8 mouse cellular contexts compared by ENCODE assay signal in the genomic region with DNA sequence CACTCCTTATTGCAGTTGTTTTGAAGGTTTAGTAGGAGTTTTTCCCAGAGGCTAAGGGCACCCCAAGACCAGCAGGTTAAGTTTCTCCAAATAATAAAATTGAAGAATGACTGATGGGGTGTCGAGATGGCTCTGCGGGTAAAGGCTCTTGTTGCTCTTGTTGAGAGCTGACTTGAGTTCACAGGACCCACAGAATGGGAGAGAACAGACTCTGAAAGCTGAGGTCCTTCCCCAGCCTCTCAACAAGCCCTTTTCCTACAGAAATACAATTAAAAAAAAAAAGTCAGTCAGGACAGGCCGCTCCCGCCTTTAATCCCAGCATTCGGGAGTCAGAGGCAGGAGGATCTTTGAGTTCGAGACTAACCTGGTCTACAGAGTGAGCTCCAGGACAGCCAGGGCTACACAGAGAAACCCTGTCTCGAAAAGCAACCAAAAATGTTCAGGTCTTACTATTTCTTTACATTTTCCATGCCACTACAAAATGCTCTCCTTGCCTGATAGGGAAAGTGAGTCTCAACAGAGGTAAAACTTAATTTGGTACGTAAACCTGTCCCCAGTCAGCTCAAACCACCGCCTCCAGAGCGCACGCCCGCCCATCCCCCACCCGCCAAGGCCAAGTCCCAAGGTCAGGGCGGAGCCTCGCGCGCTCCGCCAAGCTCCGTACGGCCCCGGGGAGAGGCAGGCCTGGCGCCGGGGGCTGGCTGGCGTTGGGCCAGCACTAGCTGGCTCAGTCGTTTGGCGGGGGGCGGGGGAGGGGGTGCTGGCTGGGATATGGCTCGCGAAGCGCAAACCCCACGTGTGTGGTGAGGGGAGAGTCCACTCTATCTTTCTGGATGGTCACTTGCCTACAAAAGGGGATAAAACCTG. TPM values are rescaled to one million over a fixed set of nuclear protein-coding genes. Genes with fewer than 3 reads are reported as not detected.
DNase-seq lines count a peak whose midpoint lies in the region; ATAC-seq and TF ChIP-seq lines count a peak whose summit lies in the region.

No protein-coding gene starts in this region.

- WGBS in limb, embryonic 13.5 days: 6% methylated on average over 30 of the region's 31 CpGs
- 6% methylated on average over 31 of the region's 31 CpGs for WGBS in midbrain, embryonic 16.5 days
- WGBS in stomach, postnatal 0 days: 3% methylated on average over 30 of the region's 31 CpGs

- peak; percentile 95 for TF ChIP-seq EP300 in ES-Bruce4 (IDR thresholded peaks at IDR 0.05; ENCODE audit: insufficient read depth, low read depth, low read length)
- TF ChIP-seq EP300 in stomach, postnatal 0 days (optimal IDR thresholded peaks at IDR 0.05): no peak

- H3K9ac ChIP-seq in ES-Bruce4 (ENCODE audit: low read depth, poor library complexity, severe bottlenecking): peak overlapping the region; percentile 80
- peak overlapping the region; percentile 35; the same call in 1 of the 2 replicates for H3K9ac ChIP-seq in limb, embryonic 13.5 days
- H3K9ac ChIP-seq in midbrain, embryonic 16.5 days (ENCODE audit: low read depth, low read length): peak overlapping the region; percentile 47
- H3K9ac ChIP-seq in stomach, postnatal 0 days (ENCODE audit: low read length): peak overlapping the region; percentile 50; the same call in 1 of the 2 replicates

- DNase-seq in adrenal gland, postnatal 4 days (ENCODE audit: low spot score in 2 of 2): peak; percentile 61 to 65
- peak; percentile 90 for DNase-seq in heart, postnatal 4 days
- DNase-seq in stomach, postnatal 0 days (ENCODE audit: low spot score): peak; percentile 90

- peak overlapping the region; percentile 75 for H3K4me2 ChIP-seq in limb, embryonic 13.5 days (replicated peaks)
- peak overlapping the region; percentile 58 for H3K4me2 ChIP-seq in midbrain, embryonic 16.5 days (ENCODE audit: low read length)
- H3K4me2 ChIP-seq in stomach, postnatal 0 days (replicated peaks; ENCODE audit: low read depth): peak overlapping the region; percentile 47

- no peaks in the 10 kb centered on the region for H3K27me3 ChIP-seq in ES-Bruce4 (ENCODE audit: control insufficient read depth, insufficient read depth, low read length, poor library complexity, severe bottlenecking)
- H3K27me3 ChIP-seq in limb, embryonic 13.5 days: no peaks in the 10 kb centered on the region
- no peaks in the 10 kb centered on the region; the same call in 1 of the 2 replicates for H3K27me3 ChIP-seq in midbrain, embryonic 16.5 days (ENCODE audit: control insufficient read depth, insufficient read depth, low read depth, low read length)
- no peaks in the 10 kb centered on the region for H3K27me3 ChIP-seq in stomach, postnatal 0 days (ENCODE audit: control insufficient read depth, insufficient read depth, low read length)

- no peaks in the 10 kb centered on the region for H3K36me3 ChIP-seq in ES-Bruce4 (ENCODE audit: control insufficient read depth, insufficient read depth, low read length, poor library complexity, severe bottlenecking)
- H3K36me3 ChIP-seq in limb, embryonic 13.5 days: peaks cover 1% of the 10 kb centered on the region; the same call in 1 of the 2 replicates
- H3K36me3 ChIP-seq in midbrain, embryonic 16.5 days (ENCODE audit: control insufficient read depth, insufficient read depth, low read length): no peaks in the 10 kb centered on the region
- H3K36me3 ChIP-seq in stomach, postnatal 0 days (ENCODE audit: control insufficient read depth, insufficient read depth, low read length): no peaks in the 10 kb centered on the region

- H3K9me3 ChIP-seq in ES-Bruce4 (replicated peaks; ENCODE audit: control insufficient read depth, insufficient read depth, low read length, poor library complexity, severe bottlenecking): no peaks in the 10 kb centered on the region
- H3K9me3 ChIP-seq in limb, embryonic 13.5 days: no peaks in the 10 kb centered on the region
- H3K9me3 ChIP-seq in midbrain, embryonic 16.5 days (replicated peaks; ENCODE audit: control insufficient read depth, low read length, poor library complexity, severe bottlenecking): no peaks in the 10 kb centered on the region
- H3K9me3 ChIP-seq in stomach, postnatal 0 days (ENCODE audit: control insufficient read depth, low read length): no peaks in the 10 kb centered on the region

- H3K4me3 ChIP-seq in ES-Bruce4 (ENCODE audit: low read depth, low read length): peak overlapping the region; percentile 33
- H3K4me3 ChIP-seq in limb, embryonic 13.5 days: peak overlapping the region; percentile 26
- peak overlapping the region; percentile 1; the same call in 1 of the 2 replicates for H3K4me3 ChIP-seq in midbrain, embryonic 16.5 days (ENCODE audit: low read depth, low read length)
- H3K4me3 ChIP-seq in stomach, postnatal 0 days (ENCODE audit: low read depth, low read length): peak overlapping the region; percentile 15

- peak overlapping the region; percentile 78 for H3K27ac ChIP-seq in ES-Bruce4 (ENCODE audit: insufficient read depth, low read length)
- peak overlapping the region; percentile 94 for H3K27ac ChIP-seq in limb, embryonic 13.5 days
- peak overlapping the region; percentile 34; the same call in 1 of the 2 replicates for H3K27ac ChIP-seq in midbrain, embryonic 16.5 days (ENCODE audit: low read length)
- H3K27ac ChIP-seq in stomach, postnatal 0 days (replicated peaks): peak overlapping the region; percentile 100

- H3K4me1 ChIP-seq in ES-Bruce4 (ENCODE audit: control insufficient read depth, insufficient read depth, low read length): peaks cover 3% of the 10 kb centered on the region
- peaks cover 63% of the 10 kb centered on the region for H3K4me1 ChIP-seq in limb, embryonic 13.5 days
- H3K4me1 ChIP-seq in midbrain, embryonic 16.5 days (ENCODE audit: control insufficient read depth, insufficient read depth, low read length): peaks cover 31% of the 10 kb centered on the region
- H3K4me1 ChIP-seq in stomach, postnatal 0 days (replicated peaks; ENCODE audit: control insufficient read depth, insufficient read depth): peaks cover 22% of the 10 kb centered on the region

- TF ChIP-seq POLR2A in ES-Bruce4 (IDR thresholded peaks at IDR 0.05; ENCODE audit: insufficient read depth, low read length): no peak

- ATAC-seq in erythroid progenitor cell, adult 5-6 weeks (replicated peaks; ENCODE audit: low FRiP score, poor library complexity, severe bottlenecking): peak; percentile 44
- ATAC-seq in limb, embryonic 13.5 days (ENCODE audit: low FRiP score, low read depth): no peak; the same call in 1 of the 2 replicates
- ATAC-seq in midbrain, embryonic 16.5 days: no peak
- peak; percentile 25; the same call in 1 of the 2 replicates for ATAC-seq in stomach, postnatal 0 days (ENCODE audit: low FRiP score, low TSS enrichment)
- no peak for ATAC-seq in frontal cortex, adult (ENCODE audit: low TSS enrichment)

- TF ChIP-seq CTCF in ES-Bruce4 (IDR thresholded peaks at IDR 0.05; ENCODE audit: low read depth, low read length): no peak
- no peak; the same call in 1 of the 2 replicates for TF ChIP-seq CTCF in stomach, postnatal 0 days (IDR thresholded peaks at IDR 0.05; ENCODE audit: low read depth)

RNA-seq across cellular contexts. Expression of a gene that starts 2.5 kb away (rescaled TPM):
- polyA plus RNA-seq in ES-Bruce4 (2011; ENCODE audit: insufficient read depth, insufficient read length, low read depth, missing spikeins): 56.6 and 66.4 TPM in 2 replicates
- 100 to 1,000 TPM; 185 to 195 TPM for total RNA-seq in adrenal gland, postnatal 4 days (2021)
- total RNA-seq in erythroid progenitor cell, adult 5-6 weeks (2015; ENCODE audit: low replicate concordance): 26.7 and 36.0 TPM in 2 replicates
- 21.1 and 32.0 TPM in 2 replicates for total RNA-seq in erythroid progenitor cell, adult 5-6 weeks (2017; ENCODE audit: low replicate concordance)
- total RNA-seq in heart, postnatal 4 days (2021): 100 to 1,000 TPM; 254 to 261 TPM
- polyA plus RNA-seq in limb, embryonic 13.5 days (2015; fragmentation: Nextera tagmentation; extraction: Ambion mirVana): 57.3 and 61.1 TPM in 2 replicates
- polyA plus RNA-seq in midbrain, embryonic 16.5 days (2015; fragmentation: Nextera tagmentation; extraction: Ambion mirVana): 60.4 and 67.9 TPM in 2 replicates
- polyA plus RNA-seq in stomach, postnatal 0 days (2015; fragmentation: Nextera tagmentation; extraction: Ambion mirVana): 78.3 and 108 TPM in 2 replicates

RNA-seq across cellular contexts. Expression of a gene that starts 7.0 kb away (rescaled TPM):
- not detected in 2 replicates for polyA plus RNA-seq in ES-Bruce4 (2011; ENCODE audit: insufficient read depth, insufficient read length, low read depth, missing spikeins)
- under 1 TPM; 0.14 to 0.25 TPM for total RNA-seq in adrenal gland, postnatal 4 days (2021)
- total RNA-seq in erythroid progenitor cell, adult 5-6 weeks (2015; ENCODE audit: low replicate concordance): not detected in 2 replicates
- not detected in 2 replicates for total RNA-seq in erythroid progenitor cell, adult 5-6 weeks (2017; ENCODE audit: low replicate concordance)
- under 1 TPM; 0.10 to 0.11 TPM for total RNA-seq in heart, postnatal 4 days (2021)
- polyA plus RNA-seq in limb, embryonic 13.5 days (2015; fragmentation: Nextera tagmentation; extraction: Ambion mirVana): not detected in 2 replicates
- 0.06 TPM in 1 of 2 replicates, not detected in the other for polyA plus RNA-seq in midbrain, embryonic 16.5 days (2015; fragmentation: Nextera tagmentation; extraction: Ambion mirVana)
- 0.05 TPM in 1 of 2 replicates, not detected in the other for polyA plus RNA-seq in stomach, postnatal 0 days (2015; fragmentation: Nextera tagmentation; extraction: Ambion mirVana)

RNA-seq across cellular contexts. Expression of a gene that starts 22.1 kb away (rescaled TPM):
- polyA plus RNA-seq in ES-Bruce4 (2011; ENCODE audit: insufficient read depth, insufficient read length, low read depth, missing spikeins): 0.99 and 2.5 TPM in 2 replicates
- total RNA-seq in adrenal gland, postnatal 4 days (2021): not detected
- not detected in 2 replicates for total RNA-seq in erythroid progenitor cell, adult 5-6 weeks (2015; ENCODE audit: low replicate concordance)
- total RNA-seq in erythroid progenitor cell, adult 5-6 weeks (2017; ENCODE audit: low replicate concordance): not detected in 2 replicates
- not detected for total RNA-seq in heart, postnatal 4 days (2021)
- not detected in 2 replicates for polyA plus RNA-seq in limb, embryonic 13.5 days (2015; fragmentation: Nextera tagmentation; extraction: Ambion mirVana)
- polyA plus RNA-seq in midbrain, embryonic 16.5 days (2015; fragmentation: Nextera tagmentation; extraction: Ambion mirVana): not detected in 2 replicates
- 29.7 and 32.2 TPM in 2 replicates for polyA plus RNA-seq in stomach, postnatal 0 days (2015; fragmentation: Nextera tagmentation; extraction: Ambion mirVana)

RNA-seq across cellular contexts. Expression of a gene that starts 23.2 kb away (rescaled TPM):
- polyA plus RNA-seq in ES-Bruce4 (2011; ENCODE audit: insufficient read depth, insufficient read length, low read depth, missing spikeins): 211 TPM in 2 replicates
- 10 to 100 TPM; 96.6 to 99.0 TPM for total RNA-seq in adrenal gland, postnatal 4 days (2021)
- 86.5 and 93.1 TPM in 2 replicates for total RNA-seq in erythroid progenitor cell, adult 5-6 weeks (2015; ENCODE audit: low replicate concordance)
- 38.4 and 57.6 TPM in 2 replicates for total RNA-seq in erythroid progenitor cell, adult 5-6 weeks (2017; ENCODE audit: low replicate concordance)
- 100 to 1,000 TPM; 107 to 120 TPM for total RNA-seq in heart, postnatal 4 days (2021)
- 240 and 246 TPM in 2 replicates for polyA plus RNA-seq in limb, embryonic 13.5 days (2015; fragmentation: Nextera tagmentation; extraction: Ambion mirVana)
- polyA plus RNA-seq in midbrain, embryonic 16.5 days (2015; fragmentation: Nextera tagmentation; extraction: Ambion mirVana): 137 and 143 TPM in 2 replicates
- 141 and 147 TPM in 2 replicates for polyA plus RNA-seq in stomach, postnatal 0 days (2015; fragmentation: Nextera tagmentation; extraction: Ambion mirVana)

RNA-seq across cellular contexts. Expression of a gene that starts 27.3 kb away (rescaled TPM):
- 1.9 and 2.3 TPM in 2 replicates for polyA plus RNA-seq in ES-Bruce4 (2011; ENCODE audit: insufficient read depth, insufficient read length, low read depth, missing spikeins)
- 1 to 10 TPM; 2.2 to 5.6 TPM for total RNA-seq in adrenal gland, postnatal 4 days (2021)
- total RNA-seq in erythroid progenitor cell, adult 5-6 weeks (2015; ENCODE audit: low replicate concordance): 0.72 and 0.84 TPM in 2 replicates
- total RNA-seq in erythroid progenitor cell, adult 5-6 weeks (2017; ENCODE audit: low replicate concordance): not detected in 2 replicates
- total RNA-seq in heart, postnatal 4 days (2021): 1 to 10 TPM in 1 of 2 experiments, under 1 TPM in 1; 0.74 to 1.0 TPM
- polyA plus RNA-seq in limb, embryonic 13.5 days (2015; fragmentation: Nextera tagmentation; extraction: Ambion mirVana): 0.04 and 0.06 TPM in 2 replicates
- polyA plus RNA-seq in midbrain, embryonic 16.5 days (2015; fragmentation: Nextera tagmentation; extraction: Ambion mirVana): 0.11 and 0.23 TPM in 2 replicates
- 0.27 and 0.35 TPM in 2 replicates for polyA plus RNA-seq in stomach, postnatal 0 days (2015; fragmentation: Nextera tagmentation; extraction: Ambion mirVana)

Comparison
In these comparisons a context has a peak if more than half of its experiments do, and no peak if none do; other contexts are left out.
1. H3K27ac ChIP-seq: peak in every context shown above with its lines; median percentile 100 in stomach, postnatal 0 days; 94 in limb, embryonic 13.5 days; 78 in ES-Bruce4; 34 in midbrain, embryonic 16.5 days.
2. ATAC-seq: peak in erythroid progenitor cell, adult 5-6 weeks (single experiment) and stomach, postnatal 0 days (single experiment); none in limb, embryonic 13.5 days (single experiment), midbrain, embryonic 16.5 days (single experiment) and frontal cortex, adult (single experiment).
3. Peak in every context shown above with its lines, with median percentiles within 50 percentile points of each other: H3K4me3 ChIP-seq, H3K9ac ChIP-seq, DNase-seq and H3K4me2 ChIP-seq.